Comparison of ENCODE assay signal across 15 mouse cellular contexts in genomic region chr2:27981621-27982535, GRCm38 (mm10).
A peak's percentile ranks its signal among the peaks of the same experiment; 100 is the strongest.
DNase-seq lines count a peak whose midpoint lies in the region; ATAC-seq and TF ChIP-seq lines count a peak whose summit lies in the region.
"Had no signal": no experiment of that assay in that cellular context is flagged by ENCODE, and none has a peak within 500 bp of the region (broad histone marks: within the 10 kb centered on the region; RNA-seq: fewer than 3 reads in every experiment).

No protein-coding gene starts in this region.

- no peak for TF ChIP-seq CTCF in bone marrow, adult 2 months (IDR thresholded peaks at IDR 0.05; ENCODE audit: control insufficient read depth, insufficient read depth, low read length)

- peak; percentile 59; the same call in 1 of the 2 replicates for ATAC-seq in lung, embryonic 15.5 days (ENCODE audit: borderline replicate concordance, extremely low read depth, low FRiP score, low TSS enrichment)
- peak; percentile 80 for ATAC-seq in intestine, embryonic 16.5 days
- peak; percentile 64 for ATAC-seq in megakaryocyte-erythroid progenitor cell, adult 5-6 weeks (replicated peaks; ENCODE audit: low FRiP score, low TSS enrichment, poor library complexity, severe bottlenecking)
- ATAC-seq in cerebellum, adult (ENCODE audit: insufficient number of reproducible peaks, low FRiP score, low TSS enrichment) = no peak
- ATAC-seq: midbrain, embryonic 15.5 days; Patski had no signal

- H3K9ac ChIP-seq in lung, embryonic 15.5 days = no peak overlapping the region
- H3K9ac ChIP-seq in intestine, embryonic 16.5 days (ENCODE audit: low read depth, low read length) = no peak overlapping the region
- H3K9ac ChIP-seq: embryonic facial prominence, embryonic 15.5 days; midbrain, embryonic 15.5 days; neural tube, embryonic 13.5 days had no signal

- no peak for TF ChIP-seq POLR2A in bone marrow, adult 2 months (IDR thresholded peaks at IDR 0.05; ENCODE audit: borderline replicate concordance, control insufficient read depth, low read depth, low read length)

- H3K36me3 ChIP-seq in lung, embryonic 15.5 days = peaks cover 14% of the 10 kb centered on the region
- H3K36me3 ChIP-seq in intestine, embryonic 16.5 days (ENCODE audit: control insufficient read depth, insufficient read depth, low read length) = 0 out of 2 replicates have a peak, but pooled peaks cover 3% of the 10 kb centered on the region
- H3K36me3 ChIP-seq: midbrain, embryonic 15.5 days; neural tube, embryonic 13.5 days had no signal

- peak overlapping the region; percentile 20; the same call in 1 of the 2 replicates for H3K27ac ChIP-seq in lung, embryonic 15.5 days
- peak overlapping the region; percentile 79 for H3K27ac ChIP-seq in bone marrow, adult 2 months (ENCODE audit: control insufficient read depth, insufficient read depth, low read depth, low read length, poor library complexity)
- 0 out of 2 replicates have a peak overlapping the region, but pooled peaks have one; percentile 23 for H3K27ac ChIP-seq in intestine, embryonic 16.5 days (ENCODE audit: low read length)
- H3K27ac ChIP-seq: embryonic facial prominence, embryonic 15.5 days; midbrain, embryonic 15.5 days; neural tube, embryonic 13.5 days had no signal

- WGBS in lung, embryonic 15.5 days = 33% methylated on average over 14 of the region's 14 CpGs
- WGBS in bone marrow, adult 2 months = 63% methylated on average over 14 of the region's 14 CpGs
- WGBS in intestine, embryonic 16.5 days = 49% methylated on average over 14 of the region's 14 CpGs

- no peaks in the 10 kb centered on the region for H3K9me3 ChIP-seq in lung, embryonic 15.5 days
- H3K9me3 ChIP-seq in intestine, embryonic 16.5 days (ENCODE audit: control insufficient read depth, low read length) = no peaks in the 10 kb centered on the region
- H3K9me3 ChIP-seq: embryonic facial prominence, embryonic 15.5 days; hindbrain, embryonic 10.5 days; midbrain, embryonic 15.5 days; neural tube, embryonic 13.5 days had no signal

- H3K4me2 ChIP-seq in lung, embryonic 15.5 days = no peak overlapping the region
- H3K4me2 ChIP-seq in intestine, embryonic 16.5 days (ENCODE audit: low read depth, low read length) = no peak overlapping the region
- H3K4me2 ChIP-seq: embryonic facial prominence, embryonic 15.5 days; midbrain, embryonic 15.5 days; neural tube, embryonic 13.5 days had no signal

- no peak for DNase-seq in lung, adult 18-20 months
- DNase-seq in left cerebral cortex, adult 11 months (ENCODE audit: low spot score) = no peak
- DNase-seq in ovary, postnatal 10 days (ENCODE audit: low spot score) = no peak
- DNase-seq: kidney, adult 11 months; right cerebral cortex, adult 18-20 months had no signal

- H3K27me3 ChIP-seq in lung, embryonic 15.5 days = no peaks in the 10 kb centered on the region
- no peaks in the 10 kb centered on the region for H3K27me3 ChIP-seq in intestine, embryonic 16.5 days (replicated peaks; ENCODE audit: control insufficient read depth, insufficient read depth, low read length)
- H3K27me3 ChIP-seq: embryonic facial prominence, embryonic 15.5 days; midbrain, embryonic 15.5 days; neural tube, embryonic 13.5 days; Patski had no signal

- H3K4me1 ChIP-seq in lung, embryonic 15.5 days = peaks cover 13% of the 10 kb centered on the region
- H3K4me1 ChIP-seq in bone marrow, adult 2 months (ENCODE audit: control insufficient read depth, insufficient read depth, low read length) = peaks cover 13% of the 10 kb centered on the region
- H3K4me1 ChIP-seq in intestine, embryonic 16.5 days (ENCODE audit: control insufficient read depth, insufficient read depth, low read length) = no peaks in the 10 kb centered on the region
- H3K4me1 ChIP-seq: embryonic facial prominence, embryonic 15.5 days; hindbrain, embryonic 10.5 days; neural tube, embryonic 13.5 days had no signal

- H3K4me3 ChIP-seq in lung, embryonic 15.5 days = no peak overlapping the region
- H3K4me3 ChIP-seq in bone marrow, adult 2 months (replicated peaks; ENCODE audit: control insufficient read depth, low read depth, low read length) = no peak overlapping the region
- H3K4me3 ChIP-seq in intestine, embryonic 16.5 days (ENCODE audit: low read length) = no peak overlapping the region
- H3K4me3 ChIP-seq: embryonic facial prominence, embryonic 15.5 days; hindbrain, embryonic 10.5 days; midbrain, embryonic 15.5 days; neural tube, embryonic 13.5 days had no signal

Comparison
In these comparisons a context has a peak if more than half of its experiments do, and no peak if none do; other contexts are left out.
1. H3K27ac ChIP-seq: peak in every context shown above with its lines; median percentile 79 in bone marrow, adult 2 months; 23 in intestine, embryonic 16.5 days; 20 in lung, embryonic 15.5 days.